Mouse (Mus musculus) small intestine, adult 2 months (tissue): ENCODE data around the gene Gm28035. TPM values are rescaled to one million over a fixed set of nuclear protein-coding genes. Genes with fewer than 3 reads are reported as not detected.
A peak's percentile ranks its signal among the peaks of the same experiment; 100 is the strongest.

Source experiments
- H3K27ac ChIP-seq: fragments of 200-500 bp; 2 replicates; pipeline ENCODE4 v1.5.1; 2012; ENCODE audit warnings: low read depth, low read length, control low read depth, inconsistent platforms; ENCODE audit not compliant: insufficient read depth
- H3K27me3 ChIP-seq: fragments of 200-500 bp; 2 replicates; pipeline ENCODE4 v1.6.1; 2012; ENCODE audit warnings: mild to moderate bottlenecking, moderate library complexity, low read length, inconsistent platforms; ENCODE audit not compliant: control insufficient read depth, insufficient read depth
- H3K36me3 ChIP-seq: fragments of 200-500 bp; 2 replicates; pipeline ENCODE4 v1.6.1; 2012; ENCODE audit warnings: mild to moderate bottlenecking, low read length, control low read depth, inconsistent platforms; ENCODE audit not compliant: control insufficient read depth, insufficient read depth
- H3K4me1 ChIP-seq: fragments of 200-500 bp; 2 replicates; pipeline ENCODE4 v1.6.1; 2012; ENCODE audit warnings: low read length, inconsistent platforms, mixed read lengths; ENCODE audit not compliant: control insufficient read depth, insufficient read depth, insufficient read length
- H3K4me3 ChIP-seq: fragments of 200-500 bp; 2 replicates; pipeline ENCODE4 v1.5.1; 2012; ENCODE audit warnings: low read depth, mild to moderate bottlenecking, control low read depth, inconsistent platforms, low read length, moderate library complexity
- CTCF ChIP-seq: fragments of 200-500 bp; IDR thresholded peaks from 2 replicates; pipeline ENCODE4 v1.5.1; 2012; ENCODE audit warnings: low read depth, mild to moderate bottlenecking, control low read depth, inconsistent platforms, low read length, moderate library complexity, mixed read lengths; ENCODE audit not compliant: insufficient replicate concordance, insufficient read length; ENCODE audit errors: extremely low read depth
- POLR2A ChIP-seq: fragments of 200-500 bp; IDR thresholded peaks from 2 replicates; pipeline ENCODE4 v1.6.1; 2012; ENCODE audit warnings: low read depth, mild to moderate bottlenecking, control low read depth, inconsistent platforms, low read length, moderate library complexity
- WGBS: fragments of 180-500 bp; shearing (Covaris S2); methylation state at CpG from one replicate; pipeline ENCODE4 v1.1.7; 2018; 5-methylcytosine and 5-hydroxymethylcytosine counted together
- polyA plus RNA-seq: library from polyadenylated mRNA; depleted of rRNA; stranded (reverse); fragments of >200 nt; gene quantifications from 2 replicates; pipeline ENCODE4 v1.2.3, GENCODE M21; 2012

Gm28035 gene
- polyA plus RNA-seq, 1 experiment, result 6.1 TPM

DNA sequence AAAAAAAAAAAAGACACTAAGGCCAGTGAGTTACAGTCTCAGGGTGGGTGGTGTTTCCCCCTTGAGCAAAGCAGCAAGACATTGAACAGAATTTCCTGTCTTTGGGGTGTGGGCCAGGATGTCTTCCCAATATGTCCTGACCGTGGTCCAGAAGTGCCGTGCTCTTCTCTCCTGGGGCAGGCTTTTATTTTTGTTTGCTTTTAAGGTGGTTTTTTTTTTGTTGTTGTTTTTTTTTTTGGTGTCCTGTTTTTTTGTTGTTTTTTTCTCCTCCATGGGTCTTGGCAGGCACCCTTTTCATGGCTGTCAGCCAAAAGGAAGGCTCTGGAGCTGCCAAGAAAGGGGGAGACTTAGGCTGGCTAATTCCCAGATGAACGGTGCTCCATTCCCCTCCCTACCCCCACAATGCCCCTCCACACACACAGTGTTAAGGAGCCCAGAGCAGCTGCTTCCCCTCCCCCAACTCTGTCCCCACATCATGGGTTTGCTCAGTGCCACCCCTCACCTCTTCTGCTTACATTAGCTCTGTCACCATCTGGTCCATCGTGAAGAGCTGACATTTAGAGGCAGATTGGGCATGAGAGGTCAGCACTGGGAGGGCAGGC, 22.6 kb downstream of the Gm28035 start:
- Histone ChIP-seq H3K4me3 (no peak overlapping the region), H3K27ac (no peak overlapping the region; the same call in 1 of the 2 replicates), H3K36me3 (peaks cover 37% of the 10 kb centered on the region), H3K4me1 (peaks cover 13% of the 10 kb centered on the region), H3K27me3 (no peaks in the 10 kb centered on the region)
- 49% methylated on average over 4 of the region's 4 CpGs for WGBS
- no peak for TF ChIP-seq POLR2A
- no peak for TF ChIP-seq CTCF

DNA sequence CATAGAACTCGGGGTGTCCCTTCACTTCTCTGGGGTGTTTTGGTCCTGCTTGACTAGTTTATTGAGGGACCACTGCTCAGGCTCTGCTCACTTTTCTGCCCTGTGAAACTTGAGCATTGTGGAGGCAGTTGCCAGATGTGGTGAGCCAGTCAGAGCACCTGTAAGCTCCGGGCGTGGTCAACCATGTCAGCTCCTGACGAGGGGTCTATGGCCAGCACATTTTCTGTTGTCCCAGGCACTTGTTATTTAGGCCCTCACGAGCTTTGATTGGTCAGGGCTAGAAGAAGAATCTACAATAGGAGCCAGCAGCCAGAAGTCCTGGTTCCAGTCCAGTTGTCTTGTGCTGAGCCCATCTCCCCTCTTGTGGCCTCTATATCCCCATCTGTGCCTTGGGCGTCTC, 23.4 kb downstream of the Gm28035 start:
- H3K36me3 ChIP-seq, result peaks cover 31% of the 10 kb centered on the region
- no peak overlapping the region for H3K4me3 ChIP-seq
- no peak overlapping the region for H3K27ac ChIP-seq
- 86% methylated on average over 6 of the region's 6 CpGs for WGBS
- peaks cover 4% of the 10 kb centered on the region for H3K4me1 ChIP-seq
- TF ChIP-seq POLR2A (no peak), CTCF (no peak)
- H3K27me3 ChIP-seq, result no peaks in the 10 kb centered on the region

DNA sequence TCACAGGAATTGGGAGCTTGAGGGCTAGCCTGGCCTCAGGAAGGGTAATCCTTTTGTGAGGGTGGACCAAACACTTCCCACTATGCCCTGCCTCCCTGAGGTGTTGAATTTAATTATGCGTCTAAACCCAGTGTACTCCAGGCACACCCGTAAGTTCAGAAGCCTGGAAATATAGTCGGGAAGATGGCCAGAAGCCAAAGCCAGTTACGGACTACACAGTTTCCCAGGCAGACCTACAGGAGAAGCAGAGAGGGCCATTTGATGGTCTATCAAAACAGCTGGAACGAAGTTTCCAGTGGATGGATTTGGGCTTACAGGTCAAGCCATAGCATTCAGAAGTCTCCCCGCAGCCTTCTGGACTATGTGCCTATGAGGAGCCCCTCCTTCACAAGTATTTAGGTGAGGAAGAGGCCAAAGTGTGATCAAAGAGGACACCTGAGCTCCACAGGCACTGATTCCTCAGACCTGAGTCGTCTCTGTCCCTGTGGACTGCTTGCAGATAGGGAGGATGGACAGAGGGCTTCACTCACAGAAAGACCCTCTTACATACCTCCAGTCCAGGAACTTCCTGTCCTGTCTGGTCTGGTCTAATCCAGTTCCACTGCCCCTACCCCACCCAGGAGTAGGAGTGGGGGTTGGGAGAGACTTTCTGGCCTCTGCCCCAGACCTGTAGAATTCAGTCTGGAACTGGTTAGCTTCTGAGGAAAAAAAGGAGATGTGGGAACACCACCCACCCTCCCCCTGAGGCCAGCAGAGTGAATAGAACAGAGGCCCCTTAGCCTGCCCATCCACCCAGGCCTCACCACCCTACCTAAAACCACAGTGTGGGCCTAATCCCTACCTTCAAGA, 24.5 kb downstream of the Gm28035 start:
- TF ChIP-seq CTCF (no peak), POLR2A (no peak)
- WGBS, result 38% methylated on average over 7 of the region's 7 CpGs

DNA sequence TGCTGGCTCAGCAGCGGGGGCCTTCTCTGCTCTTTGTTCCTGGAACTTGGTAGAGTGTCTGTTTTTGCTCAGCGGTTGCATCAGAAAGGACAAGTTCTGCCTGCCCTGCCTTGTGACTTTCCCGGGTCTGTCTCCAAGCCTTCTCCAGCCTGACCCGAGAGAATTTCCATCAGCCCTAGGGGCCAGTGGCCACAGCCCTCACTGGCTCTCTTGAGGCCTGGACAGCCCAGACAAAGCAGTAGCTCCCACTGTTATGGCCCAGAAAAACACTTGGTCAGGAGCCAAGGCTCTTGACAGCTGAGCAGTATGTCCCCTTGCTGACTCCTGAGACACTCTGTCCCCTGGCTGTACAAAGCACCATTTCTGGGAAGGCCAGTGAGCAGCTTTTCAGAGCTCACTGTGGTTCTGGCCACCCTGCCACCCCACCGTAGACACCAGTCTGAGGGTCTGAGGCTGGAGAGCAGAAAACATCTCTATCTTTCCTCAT, 25.4 kb downstream of the Gm28035 start, which contains the start of gene Phyhd1:
TSS of gene Phyhd1 (plus strand) at position 437 of the 487 bp plus-strand sequence.
- Histone ChIP-seq H3K4me1 (peaks cover 5% of the 10 kb centered on the region), H3K27ac (peak within 1 kb of the TSS; percentile 80), H3K36me3 (peaks cover 24% of the 10 kb centered on the region), H3K27me3 (no peaks in the 10 kb centered on the region), H3K4me3 (no peak within 1 kb of the TSS)
- no peak for TF ChIP-seq CTCF
- TF ChIP-seq POLR2A, result no peak
- WGBS, result 61% methylated on average over 5 of the region's 5 CpGs

More for the DNA sequence above, 24.5 kb downstream of the Gm28035 start:
- Histone ChIP-seq H3K36me3 (peaks cover 27% of the 10 kb centered on the region), H3K4me1 (peaks cover 5% of the 10 kb centered on the region), H3K27ac (peak overlapping the region; percentile 80), H3K27me3 (no peaks in the 10 kb centered on the region), H3K4me3 (no peak overlapping the region)

DNA sequence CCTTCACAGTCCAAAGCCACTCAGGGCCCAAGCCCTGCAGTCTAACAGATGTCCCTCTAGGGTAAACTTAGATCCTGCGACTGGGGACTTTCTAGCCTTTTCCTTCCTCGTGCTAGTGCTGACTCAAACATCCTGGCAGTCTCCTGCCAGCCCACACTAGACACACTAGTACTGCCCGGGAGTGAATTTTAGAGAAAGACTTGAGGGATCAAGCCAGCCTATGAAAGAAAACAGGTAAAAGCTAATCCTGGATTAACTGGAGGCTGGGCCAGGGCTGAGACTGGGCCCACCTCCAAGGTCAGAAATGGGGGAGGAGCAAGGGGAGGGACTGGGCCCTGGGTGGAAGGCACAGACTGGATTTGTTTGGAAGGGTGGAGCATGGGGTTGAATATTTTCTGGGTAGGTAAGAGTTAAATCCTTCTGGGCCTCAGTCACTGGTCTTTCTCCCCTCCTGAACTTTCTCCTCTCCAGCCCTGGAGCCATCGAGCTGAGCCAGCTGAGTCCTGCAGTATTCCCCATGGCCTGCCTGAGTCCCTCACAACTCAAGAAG, 26.1 kb downstream of the Gm28035 start:
- H3K4me1 ChIP-seq, result peaks cover 5% of the 10 kb centered on the region
- WGBS, result 13% methylated on average over 4 of the region's 4 CpGs

DNA sequence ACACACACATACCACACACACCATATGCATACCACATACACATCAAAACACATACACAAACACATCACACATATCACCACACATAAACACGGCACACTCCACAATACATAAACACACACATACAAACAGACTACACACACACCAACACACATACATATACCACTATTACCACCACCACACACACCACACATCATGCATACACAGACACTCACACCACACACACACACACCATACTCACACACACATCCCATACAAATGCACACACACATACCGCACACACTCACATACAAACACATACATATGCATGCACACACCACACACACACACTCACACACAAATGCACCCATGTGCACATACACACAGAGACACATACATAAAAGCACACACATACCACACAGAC, 27.1 kb downstream of the Gm28035 start:
- H3K27ac ChIP-seq, result 0 out of 2 replicates have a peak overlapping the region, but pooled peaks have one; percentile 80
- peaks cover 5% of the 10 kb centered on the region for H3K4me1 ChIP-seq
- peaks cover 16% of the 10 kb centered on the region for H3K36me3 ChIP-seq
- WGBS, result 89% methylated on average over 2 of the region's 2 CpGs
- no peak overlapping the region for H3K4me3 ChIP-seq
- no peaks in the 10 kb centered on the region for H3K27me3 ChIP-seq
- TF ChIP-seq CTCF (no peak), POLR2A (no peak)

More for the DNA sequence above, 26.1 kb downstream of the Gm28035 start:
- no peaks in the 10 kb centered on the region for H3K27me3 ChIP-seq
- peak overlapping the region; percentile 80 for H3K27ac ChIP-seq
- no peak for TF ChIP-seq CTCF
- TF ChIP-seq POLR2A, result peak; percentile 25; the same call in 1 of the 2 replicates
- H3K4me3 ChIP-seq, result no peak overlapping the region
- peaks cover 24% of the 10 kb centered on the region for H3K36me3 ChIP-seq
